ENCODE assay signal across 8 mouse cellular contexts in the genomic region with DNA sequence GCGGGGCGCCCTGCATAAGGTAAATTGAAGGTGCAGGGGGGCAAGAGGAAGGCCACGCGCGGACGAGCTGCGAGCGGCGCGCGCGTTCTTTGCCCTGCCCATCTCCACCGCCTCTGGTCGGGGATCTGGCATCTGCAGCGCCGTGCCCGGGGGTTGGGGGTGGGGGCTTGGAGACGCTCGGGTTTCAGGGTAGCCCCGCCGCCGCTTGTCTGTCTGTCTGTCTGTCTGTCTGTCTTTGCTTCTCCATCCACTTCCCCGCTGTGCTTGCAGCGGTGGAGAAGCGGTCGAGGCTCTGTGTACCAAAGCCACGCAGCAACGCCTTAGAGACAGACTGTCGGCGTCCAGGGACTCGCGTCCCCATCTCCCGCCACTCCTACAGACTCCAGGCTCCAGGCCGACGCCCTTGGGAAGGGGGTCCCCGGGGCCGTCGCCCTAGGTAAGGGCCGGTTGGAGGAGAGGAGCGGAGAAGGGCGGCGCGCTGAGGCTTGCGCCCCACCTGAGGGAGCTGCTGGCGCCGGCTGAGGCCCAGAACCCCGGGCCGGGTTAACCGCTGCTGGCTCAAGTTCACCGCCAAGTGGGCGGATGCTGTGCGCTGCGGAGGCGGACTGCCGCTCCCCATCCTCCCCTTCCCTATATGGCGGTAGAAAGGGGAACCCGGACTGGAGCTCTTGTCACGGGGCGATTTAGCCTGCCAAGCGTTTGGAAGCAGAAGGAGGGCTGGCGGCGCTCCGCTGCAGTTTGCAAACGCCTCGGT. TPM values are rescaled to one million over a fixed set of nuclear protein-coding genes. Genes with fewer than 3 reads are reported as not detected.
A peak's percentile ranks its signal among the peaks of the same experiment; 100 is the strongest.
DNase-seq lines count a peak whose midpoint lies in the region; ATAC-seq lines count a peak whose summit lies in the region.

No protein-coding gene starts in this region.

- H3K9me3 ChIP-seq in hindbrain, embryonic 16.5 days (ENCODE audit: control insufficient read depth, low read length): no peaks in the 10 kb centered on the region

- H3K9ac ChIP-seq in hindbrain, embryonic 16.5 days (ENCODE audit: low read depth, low read length): peak overlapping the region; percentile 93

- peak; percentile 68 for DNase-seq in T-cell, adult 2 months (ENCODE audit: low spot score)
- DNase-seq in cerebellum, postnatal 4 days (ENCODE audit: low spot score in 2 of 2): peak; percentile 60 to 76
- peak; percentile 81 for DNase-seq in gastrocnemius, adult 18-20 months (ENCODE audit: low spot score)
- DNase-seq in left cerebral cortex, adult 18-20 months (ENCODE audit: low spot score in 2 of 2): peak; percentile 73 to 88
- DNase-seq in lung, postnatal 4 days: peak; percentile 87 to 91
- peak; percentile 84 for DNase-seq in retina, postnatal 1 day
- peak; percentile 73 for DNase-seq in thymus, postnatal 4 days

- H3K4me3 ChIP-seq in hindbrain, embryonic 16.5 days (ENCODE audit: low read length): peak overlapping the region; percentile 98

- peak overlapping the region; percentile 99 for H3K27ac ChIP-seq in hindbrain, embryonic 16.5 days (ENCODE audit: low read depth, low read length)

- under 1% methylated on average over 64 of the region's 65 CpGs for WGBS in hindbrain, embryonic 16.5 days

- no peaks in the 10 kb centered on the region for H3K36me3 ChIP-seq in hindbrain, embryonic 16.5 days (ENCODE audit: control insufficient read depth, insufficient read depth, low read length)

- H3K4me1 ChIP-seq in hindbrain, embryonic 16.5 days (ENCODE audit: control insufficient read depth, insufficient read depth, low read depth, low read length): peaks cover 12% of the 10 kb centered on the region

- peak overlapping the region; percentile 71 for H3K4me2 ChIP-seq in hindbrain, embryonic 16.5 days (ENCODE audit: low read length)

- H3K27me3 ChIP-seq in hindbrain, embryonic 16.5 days (replicated peaks; ENCODE audit: control insufficient read depth, insufficient read depth, low read length): no peaks in the 10 kb centered on the region

- ATAC-seq in hindbrain, embryonic 16.5 days: peak; percentile 83

RNA-seq across cellular contexts. Expression of gene Oxct1, which starts 0.8 kb away (rescaled TPM):
- total RNA-seq in gastrocnemius, adult 18-20 months (2021): 100 to 1,000 TPM; 340 to 369 TPM
- polyA plus RNA-seq in hindbrain, embryonic 16.5 days (2015; fragmentation: Nextera tagmentation; extraction: Ambion mirVana): 412 and 495 TPM in 2 replicates
- 100 to 1,000 TPM; 298 to 304 TPM for total RNA-seq in left cerebral cortex, adult 18-20 months (2021)

RNA-seq across cellular contexts. Expression of gene AW549877, which starts 31.5 kb away (rescaled TPM):
- 10 to 100 TPM; 10.5 to 12.1 TPM for total RNA-seq in gastrocnemius, adult 18-20 months (2021)
- polyA plus RNA-seq in hindbrain, embryonic 16.5 days (2015; fragmentation: Nextera tagmentation; extraction: Ambion mirVana): 34.4 and 41.6 TPM in 2 replicates
- 10 to 100 TPM; 47.9 to 49.2 TPM for total RNA-seq in left cerebral cortex, adult 18-20 months (2021)

RNA-seq across cellular contexts. Expression of gene Fbxo4, which starts 47.6 kb away (rescaled TPM):
- total RNA-seq in gastrocnemius, adult 18-20 months (2021): 1 to 10 TPM; 2.9 to 3.6 TPM
- polyA plus RNA-seq in hindbrain, embryonic 16.5 days (2015; fragmentation: Nextera tagmentation; extraction: Ambion mirVana): 9.1 and 10.0 TPM in 2 replicates
- total RNA-seq in left cerebral cortex, adult 18-20 months (2021): 1 to 10 TPM; 8.5 to 8.9 TPM

Comparison
In these comparisons a context has a peak if more than half of its experiments do, and no peak if none do; other contexts are left out.
1. Peak in every context shown above with its lines: DNase-seq, ATAC-seq, H3K4me3 ChIP-seq and H3K27ac ChIP-seq.